Mouse (Mus musculus): ENCODE results near the gene 4930453N24Rik. TPM values are rescaled to one million over a fixed set of nuclear protein-coding genes. Genes with fewer than 3 reads are reported as not detected.
A peak's percentile ranks its signal among the peaks of the same experiment; 100 is the strongest.

4930453N24Rik gene
- polyA plus RNA-seq, 1 experiment from 2014 or later = 39.7 TPM

DNA sequence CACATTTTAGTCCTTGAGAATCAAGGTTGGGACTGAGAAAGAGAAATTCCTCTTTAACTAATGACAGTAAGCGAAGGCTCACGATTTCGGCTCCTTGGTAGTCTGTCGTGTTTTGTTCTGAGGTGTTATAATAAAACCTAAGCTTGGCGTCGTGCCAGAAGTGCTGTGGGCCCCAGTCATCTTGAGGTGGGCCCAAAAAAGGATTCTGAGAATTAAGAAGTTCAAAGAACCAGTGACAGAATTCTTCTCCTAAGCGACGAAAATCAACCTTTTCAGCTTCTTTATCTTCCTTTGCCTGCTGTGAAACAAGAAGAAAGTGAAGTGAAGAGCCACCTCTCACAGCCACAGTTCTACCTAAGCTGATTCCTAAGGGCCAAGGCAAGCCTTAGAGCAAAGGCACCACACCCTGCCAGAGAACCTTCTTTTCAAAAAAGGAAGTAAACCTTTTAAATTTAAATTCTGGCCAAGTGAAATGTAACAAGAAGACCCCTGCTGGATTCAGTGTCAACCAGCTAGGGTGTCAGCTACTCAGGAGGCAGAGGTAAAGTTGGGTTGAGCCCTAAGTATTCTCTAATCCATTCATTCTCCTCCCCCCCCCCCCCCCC is 4.2 kb downstream of the 4930453N24Rik start:
- H3K9me3 ChIP-seq (ENCODE audit: control insufficient read depth, low read length) = no peaks in the 10 kb centered on the region
- no peak overlapping the region for H3K27ac ChIP-seq (ENCODE audit: low read depth, low read length)
- H3K36me3 ChIP-seq (ENCODE audit: control insufficient read depth, insufficient read depth, low read length) = peaks cover 4% of the 10 kb centered on the region; the same call in 1 of the 2 replicates
- no peak overlapping the region for H3K9ac ChIP-seq (ENCODE audit: low read depth, low read length)
- H3K4me2 ChIP-seq (replicated peaks; ENCODE audit: low read depth, low read length) = no peak overlapping the region
- H3K4me1 ChIP-seq (replicated peaks; ENCODE audit: control insufficient read depth, insufficient read depth, low read length) = no peaks in the 10 kb centered on the region
- DNase-seq (ENCODE audit: low spot score) (no peak), ATAC-seq (ENCODE audit: low FRiP score) (no peak)
- no peaks in the 10 kb centered on the region for H3K27me3 ChIP-seq (ENCODE audit: control insufficient read depth, insufficient read depth, low read length)
- 96% methylated on average over 8 of the region's 8 CpGs for WGBS
- H3K4me3 ChIP-seq (ENCODE audit: low read depth, low read length) = no peak overlapping the region

DNA sequence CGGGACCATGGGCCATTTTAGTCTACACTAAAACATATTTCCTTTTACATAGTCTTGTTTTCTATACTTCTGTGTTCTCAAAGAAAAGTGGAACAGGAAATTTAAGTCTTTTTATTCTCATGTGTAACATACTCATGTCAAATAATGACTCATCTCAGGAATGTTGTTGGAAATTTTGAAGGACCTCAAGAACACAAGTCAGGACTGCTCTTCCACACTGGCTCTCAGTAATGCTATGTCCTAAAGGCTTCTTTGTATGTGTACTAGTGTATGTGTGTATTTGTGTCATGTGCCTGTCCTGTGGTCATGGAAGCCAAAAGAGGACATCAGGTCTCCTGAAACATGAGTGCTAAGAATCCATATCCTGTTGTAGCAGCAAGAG is 11.7 kb downstream of the 4930453N24Rik start:
- no peak for ATAC-seq (ENCODE audit: low FRiP score)

DNA sequence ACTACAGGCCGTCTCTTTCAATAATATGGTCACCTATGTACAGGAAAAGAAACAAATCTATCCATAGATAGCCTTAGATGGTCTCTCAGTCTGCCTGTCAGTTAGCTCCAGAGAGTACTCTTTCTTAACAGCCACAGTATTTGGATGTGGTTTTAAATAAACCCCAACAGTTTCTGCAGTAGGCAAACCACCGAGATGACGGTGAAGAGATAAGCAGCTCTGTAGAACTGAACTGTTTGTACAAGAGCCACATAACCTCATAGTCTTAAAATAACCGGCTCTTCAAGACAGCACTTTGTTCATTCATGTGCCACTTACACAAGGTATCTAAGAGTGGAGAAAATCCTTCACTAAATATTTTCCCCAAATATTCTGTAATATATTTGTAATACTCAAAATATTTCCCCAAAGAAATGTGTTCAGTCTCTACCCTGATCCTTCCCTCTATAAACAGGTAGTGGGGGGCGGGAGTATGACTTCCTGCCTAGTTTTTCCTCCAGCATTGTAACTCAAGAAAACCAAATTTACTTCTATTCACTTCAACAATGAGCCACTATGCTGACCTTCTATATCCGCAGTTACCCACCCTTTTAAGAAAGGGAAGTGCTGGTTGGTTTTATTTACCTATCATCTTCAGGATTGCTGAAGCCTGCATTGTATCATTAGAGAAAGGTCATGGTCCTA is 12.3 kb downstream of the 4930453N24Rik start:
- H3K9me3 ChIP-seq (ENCODE audit: control insufficient read depth, low read length) = no peaks in the 10 kb centered on the region
- no peak overlapping the region for H3K4me2 ChIP-seq (replicated peaks; ENCODE audit: low read depth, low read length)
- H3K27me3 ChIP-seq (ENCODE audit: control insufficient read depth, insufficient read depth, low read length) = no peaks in the 10 kb centered on the region
- H3K4me3 ChIP-seq (ENCODE audit: low read depth, low read length) = no peak overlapping the region
- no peaks in the 10 kb centered on the region for H3K4me1 ChIP-seq (replicated peaks; ENCODE audit: control insufficient read depth, insufficient read depth, low read length)
- WGBS = 88% methylated on average over 6 of the region's 6 CpGs
- H3K27ac ChIP-seq (ENCODE audit: low read depth, low read length) = no peak overlapping the region
- ATAC-seq (ENCODE audit: low FRiP score) (no peak), DNase-seq (ENCODE audit: low spot score) (no peak)
- peaks cover 4% of the 10 kb centered on the region; the same call in 1 of the 2 replicates for H3K36me3 ChIP-seq (ENCODE audit: control insufficient read depth, insufficient read depth, low read length)
- H3K9ac ChIP-seq (ENCODE audit: low read depth, low read length) = no peak overlapping the region

More for the DNA sequence above, 11.7 kb downstream of the 4930453N24Rik start:
- Histone ChIP-seq H3K9me3 (ENCODE audit: control insufficient read depth, low read length) (no peaks in the 10 kb centered on the region), H3K9ac (ENCODE audit: low read depth, low read length) (no peak overlapping the region), H3K27ac (ENCODE audit: low read depth, low read length) (no peak overlapping the region), H3K4me2 (replicated peaks; ENCODE audit: low read depth, low read length) (no peak overlapping the region), H3K4me3 (ENCODE audit: low read depth, low read length) (no peak overlapping the region), H3K4me1 (replicated peaks; ENCODE audit: control insufficient read depth, insufficient read depth, low read length) (no peaks in the 10 kb centered on the region), H3K27me3 (ENCODE audit: control insufficient read depth, insufficient read depth, low read length) (no peaks in the 10 kb centered on the region), H3K36me3 (ENCODE audit: control insufficient read depth, insufficient read depth, low read length) (peaks cover 4% of the 10 kb centered on the region; the same call in 1 of the 2 replicates)
- DNase-seq (ENCODE audit: low spot score) = no peak
- WGBS = 94% methylated on average over 1 of the region's 1 CpGs

DNA sequence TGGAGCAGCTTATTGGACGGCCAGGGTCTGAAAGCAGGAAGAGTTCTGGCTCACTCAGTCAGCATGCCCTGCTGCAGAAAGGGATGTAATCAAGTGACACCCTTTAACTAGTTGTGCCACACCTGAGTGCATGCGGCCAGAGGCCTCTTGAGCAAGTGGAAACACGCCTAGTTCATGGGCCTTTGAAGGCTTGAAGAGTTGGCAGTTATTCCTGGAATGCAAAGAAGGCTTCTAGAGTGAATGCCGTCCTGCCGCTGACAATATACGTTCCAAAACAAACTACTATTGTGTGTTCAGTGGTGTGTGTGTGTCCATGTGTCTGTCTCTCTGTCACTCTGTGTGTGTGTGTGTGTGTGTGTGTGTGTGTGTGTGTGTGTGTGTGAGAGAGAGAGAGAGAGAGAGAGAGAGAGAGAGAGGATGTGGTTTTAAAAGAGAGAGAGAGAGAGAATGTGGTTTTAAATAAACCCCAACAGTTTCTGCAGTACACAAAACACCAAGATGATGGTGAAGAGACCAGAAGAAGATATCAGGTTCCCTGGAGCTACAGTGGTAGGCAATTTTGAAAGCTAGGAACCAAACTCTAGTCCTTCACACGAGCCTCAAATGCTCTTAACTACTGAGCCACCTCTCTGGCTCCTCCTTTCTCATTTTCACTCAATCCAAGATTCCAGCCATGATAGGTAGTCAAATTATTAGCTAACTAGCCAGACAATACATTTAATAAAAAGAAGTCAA is 13.1 kb downstream of the 4930453N24Rik start:
- DNase-seq (ENCODE audit: low spot score) = no peak
- Histone ChIP-seq H3K4me3 (ENCODE audit: low read depth, low read length) (no peak overlapping the region), H3K9me3 (ENCODE audit: control insufficient read depth, low read length) (no peaks in the 10 kb centered on the region), H3K27me3 (ENCODE audit: control insufficient read depth, insufficient read depth, low read length) (no peaks in the 10 kb centered on the region), H3K4me1 (replicated peaks; ENCODE audit: control insufficient read depth, insufficient read depth, low read length) (no peaks in the 10 kb centered on the region), H3K36me3 (ENCODE audit: control insufficient read depth, insufficient read depth, low read length) (no peaks in the 10 kb centered on the region), H3K4me2 (replicated peaks; ENCODE audit: low read depth, low read length) (no peak overlapping the region), H3K9ac (ENCODE audit: low read depth, low read length) (no peak overlapping the region), H3K27ac (ENCODE audit: low read depth, low read length) (no peak overlapping the region)
- no peak for ATAC-seq (ENCODE audit: low FRiP score)
- 90% methylated on average over 7 of the region's 7 CpGs for WGBS

DNA sequence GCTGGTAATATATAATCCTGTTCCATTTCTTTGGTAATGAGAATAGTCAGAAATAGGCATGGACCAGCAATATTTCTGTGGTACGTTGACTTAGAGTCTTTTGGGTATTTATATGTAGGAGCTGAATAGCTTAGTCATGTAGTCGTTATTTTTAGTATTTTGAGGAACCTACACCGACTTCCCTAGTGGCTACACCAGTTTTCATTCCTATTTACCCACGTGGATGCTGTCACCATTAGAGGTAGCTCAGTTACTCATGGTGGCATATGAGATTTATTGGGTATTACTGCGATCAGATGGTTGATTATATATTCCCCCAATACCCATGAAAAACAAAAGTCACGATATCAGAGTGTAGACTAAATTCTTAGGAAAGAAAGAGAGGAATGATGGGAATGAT is 14.6 kb downstream of the 4930453N24Rik start:
- no peaks in the 10 kb centered on the region for H3K4me1 ChIP-seq (replicated peaks; ENCODE audit: control insufficient read depth, insufficient read depth, low read length)
- H3K36me3 ChIP-seq (ENCODE audit: control insufficient read depth, insufficient read depth, low read length) = no peaks in the 10 kb centered on the region
- WGBS = 90% methylated on average over 6 of the region's 6 CpGs
- no peak overlapping the region for H3K9ac ChIP-seq (ENCODE audit: low read depth, low read length)
- H3K27me3 ChIP-seq (ENCODE audit: control insufficient read depth, insufficient read depth, low read length) = no peaks in the 10 kb centered on the region
- no peaks in the 10 kb centered on the region for H3K9me3 ChIP-seq (ENCODE audit: control insufficient read depth, low read length)
- H3K4me2 ChIP-seq (replicated peaks; ENCODE audit: low read depth, low read length) = no peak overlapping the region
- H3K27ac ChIP-seq (ENCODE audit: low read depth, low read length) = no peak overlapping the region
- ATAC-seq (ENCODE audit: low FRiP score) = no peak
- no peak for DNase-seq (ENCODE audit: low spot score)
- no peak overlapping the region for H3K4me3 ChIP-seq (ENCODE audit: low read depth, low read length)

DNA sequence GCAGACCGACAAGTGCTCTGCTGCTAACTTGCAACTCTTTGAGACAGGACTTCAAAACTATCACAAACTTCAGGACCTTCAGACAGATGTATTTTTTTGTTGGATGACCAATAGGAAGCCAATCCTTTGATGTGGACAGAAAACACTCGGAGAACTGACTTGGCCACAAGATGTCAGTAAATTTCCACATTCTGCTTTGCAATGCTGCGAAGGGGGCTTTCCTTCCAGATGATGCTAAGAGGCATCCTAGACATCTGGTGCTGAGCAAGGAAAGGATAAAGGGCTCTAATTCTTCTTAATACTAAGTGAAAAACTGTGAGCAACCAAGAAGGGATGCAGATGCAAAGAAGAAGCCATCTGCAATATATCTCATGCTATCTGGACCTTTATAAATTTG is 16.2 kb downstream of the 4930453N24Rik start:
- Histone ChIP-seq H3K9me3 (ENCODE audit: control insufficient read depth, low read length) (no peaks in the 10 kb centered on the region), H3K27ac (ENCODE audit: low read depth, low read length) (no peak overlapping the region), H3K4me2 (replicated peaks; ENCODE audit: low read depth, low read length) (no peak overlapping the region), H3K9ac (ENCODE audit: low read depth, low read length) (no peak overlapping the region), H3K4me3 (ENCODE audit: low read depth, low read length) (no peak overlapping the region), H3K27me3 (ENCODE audit: control insufficient read depth, insufficient read depth, low read length) (no peaks in the 10 kb centered on the region), H3K36me3 (ENCODE audit: control insufficient read depth, insufficient read depth, low read length) (no peaks in the 10 kb centered on the region), H3K4me1 (replicated peaks; ENCODE audit: control insufficient read depth, insufficient read depth, low read length) (no peaks in the 10 kb centered on the region)
- DNase-seq (ENCODE audit: low spot score) = peak; percentile 61
- 45% methylated on average over 3 of the region's 3 CpGs for WGBS
- ATAC-seq (ENCODE audit: low FRiP score) = peak; percentile 41; the same call in 1 of the 2 replicates

DNA sequence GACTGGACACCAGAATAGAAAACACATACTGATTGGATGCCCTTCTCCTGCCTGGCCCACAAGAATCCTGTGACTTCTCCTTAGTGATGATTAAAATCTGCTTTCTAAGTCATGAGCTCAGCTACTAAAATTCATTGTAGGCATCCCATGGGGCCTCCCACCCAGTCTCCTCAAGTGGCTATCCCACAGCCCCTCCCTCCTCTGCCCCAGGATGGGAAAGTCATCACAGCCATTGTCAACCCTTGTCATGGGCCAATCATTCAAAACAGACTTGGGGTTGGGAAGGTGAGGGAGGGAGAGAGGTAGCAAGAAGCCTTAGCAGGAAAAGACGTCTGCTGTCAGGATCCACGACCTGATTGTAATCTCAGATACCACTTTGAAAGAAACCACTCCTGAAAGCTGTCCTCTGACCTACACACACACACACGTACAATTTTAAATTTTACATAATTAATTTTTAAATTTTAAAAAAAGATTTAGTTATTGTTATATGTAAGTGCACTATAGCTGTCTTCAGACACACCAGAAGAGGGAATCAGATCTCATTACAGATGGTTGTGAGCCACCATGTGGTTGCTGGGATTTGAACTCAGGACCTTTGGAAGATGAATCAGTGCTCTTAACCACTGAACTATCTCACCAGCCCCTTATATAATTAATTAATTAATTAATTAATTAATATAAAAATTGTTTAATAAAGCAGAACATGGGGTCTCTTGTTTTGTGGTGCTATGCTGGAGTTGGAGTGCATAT is 16.8 kb downstream of the 4930453N24Rik start:
- Histone ChIP-seq H3K36me3 (ENCODE audit: control insufficient read depth, insufficient read depth, low read length) (no peaks in the 10 kb centered on the region), H3K27ac (ENCODE audit: low read depth, low read length) (no peak overlapping the region), H3K4me2 (replicated peaks; ENCODE audit: low read depth, low read length) (no peak overlapping the region), H3K27me3 (ENCODE audit: control insufficient read depth, insufficient read depth, low read length) (no peaks in the 10 kb centered on the region), H3K9me3 (ENCODE audit: control insufficient read depth, low read length) (no peaks in the 10 kb centered on the region), H3K4me1 (replicated peaks; ENCODE audit: control insufficient read depth, insufficient read depth, low read length) (no peaks in the 10 kb centered on the region), H3K4me3 (ENCODE audit: low read depth, low read length) (no peak overlapping the region), H3K9ac (ENCODE audit: low read depth, low read length) (no peak overlapping the region)
- no peak for DNase-seq (ENCODE audit: low spot score)
- WGBS = 65% methylated on average over 3 of the region's 3 CpGs
- ATAC-seq (ENCODE audit: low FRiP score) = no peak

DNA sequence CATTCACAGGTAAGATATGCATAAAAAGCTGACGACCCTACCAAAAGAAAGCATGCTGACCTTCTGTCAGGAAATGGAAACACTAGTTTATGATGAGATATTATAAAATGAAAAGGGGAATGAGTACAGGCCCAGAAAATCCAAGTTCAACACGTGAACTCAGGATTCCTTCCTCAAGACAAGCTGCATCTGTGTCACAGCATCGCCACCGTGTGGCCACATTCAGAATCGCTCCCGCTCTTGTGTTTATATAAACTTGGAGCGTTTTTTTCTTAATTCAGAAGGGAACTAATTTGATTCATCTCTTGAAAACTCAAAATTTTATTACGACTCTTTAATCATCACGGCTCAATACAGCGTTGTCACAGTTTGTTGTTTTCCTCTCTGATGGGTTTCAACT is 22.7 kb downstream of the 4930453N24Rik start:
- ATAC-seq (ENCODE audit: low FRiP score) = 0 out of 2 replicates have a peak, but pooled peaks have one; percentile 20

More for the DNA sequence above, 22.7 kb downstream of the 4930453N24Rik start:
- WGBS = 9% methylated on average over 10 of the region's 10 CpGs
- no peak overlapping the region for H3K27ac ChIP-seq (ENCODE audit: low read depth, low read length)
- no peak overlapping the region for H3K9ac ChIP-seq (ENCODE audit: low read depth, low read length)
- H3K4me3 ChIP-seq (ENCODE audit: low read depth, low read length) = no peak overlapping the region
- no peaks in the 10 kb centered on the region for H3K36me3 ChIP-seq (ENCODE audit: control insufficient read depth, insufficient read depth, low read length)
- H3K9me3 ChIP-seq (ENCODE audit: control insufficient read depth, low read length) = no peaks in the 10 kb centered on the region
- no peaks in the 10 kb centered on the region for H3K27me3 ChIP-seq (ENCODE audit: control insufficient read depth, insufficient read depth, low read length)
- no peaks in the 10 kb centered on the region for H3K4me1 ChIP-seq (replicated peaks; ENCODE audit: control insufficient read depth, insufficient read depth, low read length)
- DNase-seq (ENCODE audit: low spot score) = peak; percentile 89
- no peak overlapping the region for H3K4me2 ChIP-seq (replicated peaks; ENCODE audit: low read depth, low read length)
